ENCODE assay signal across 16 mouse cellular contexts in genomic region chr1:183644001-183644400, GRCm38 (mm10).
A peak's percentile ranks its signal among the peaks of the same experiment; 100 is the strongest.
DNase-seq lines count a peak whose midpoint lies in the region.
"Had no signal": no experiment of that assay in that cellular context is flagged by ENCODE, and none has a peak within 500 bp of the region (broad histone marks: within the 10 kb centered on the region; RNA-seq: fewer than 3 reads in every experiment).

No protein-coding gene starts in this region.

- intact Hi-C loops in gastrocnemius, postnatal 36 days (cut with DNase I) = no loop called here

- DNase-seq in kidney, postnatal 4 days = peak; percentile 37 to 41
- no peak for DNase-seq in kidney, adult 9 months
- DNase-seq in urinary bladder, postnatal 25 days (ENCODE audit: low spot score) = peak; percentile 27
- no peak for DNase-seq in urinary bladder, postnatal 10 days (ENCODE audit: low spot score)
- peak; percentile 3 for DNase-seq in lung, postnatal 14 days
- DNase-seq in neural tube, embryonic 10.5 days (ENCODE audit: extremely low spot score, low spot score) = no peak
- no peak for DNase-seq in gastrocnemius, postnatal 36 days
- DNase-seq: B cell, adult 2 months; cerebellum, adult 18-20 months; cerebellum, postnatal 25 days; gastrocnemius, adult 2 months; heart, postnatal 36 days; kidney, postnatal 14 days; left cerebral cortex, postnatal 4 days; liver, postnatal 0 days; thymus, adult 2 months had no signal

Comparison
In these comparisons a context has a peak if more than half of its experiments do, and no peak if none do; other contexts are left out.
1. DNase-seq: peak in kidney, postnatal 4 days (2 of 2), urinary bladder, postnatal 25 days (single experiment) and lung, postnatal 14 days (single experiment); none in kidney, adult 9 months (single experiment), urinary bladder, postnatal 10 days (single experiment), neural tube, embryonic 10.5 days (single experiment) and gastrocnemius, postnatal 36 days (0 of 2).